Mouse (Mus musculus) bone marrow, adult 2 months (tissue): ENCODE data around the gene Pilra. TPM values are rescaled to one million over a fixed set of nuclear protein-coding genes. Genes with fewer than 3 reads are reported as not detected.

Experiments
- H3K27ac ChIP-seq: fragments of 200-500 bp; 2 replicates; pipeline ENCODE4 v1.5.1; 2012; ENCODE audit warnings: low read depth, mild to moderate bottlenecking, control low read depth, inconsistent platforms, low read length; ENCODE audit not compliant: control insufficient read depth, poor library complexity, insufficient read depth
- H3K4me1 ChIP-seq: fragments of 200-500 bp; 2 replicates; pipeline ENCODE4 v1.6.1; 2011; ENCODE audit warnings: low read length; ENCODE audit not compliant: control insufficient read depth, insufficient read depth
- H3K4me3 ChIP-seq: fragments of 200-500 bp; replicated peaks from 2 replicates; pipeline ENCODE3; 2011; ENCODE audit warnings: mild to moderate bottlenecking, low read depth, low read length, control low read depth; ENCODE audit not compliant: control insufficient read depth
- CTCF ChIP-seq: fragments of 200-500 bp; IDR thresholded peaks from 2 replicates; pipeline ENCODE4 v1.5.1; 2011; ENCODE audit warnings: low read length, control low read depth; ENCODE audit not compliant: control insufficient read depth, insufficient read depth
- POLR2A ChIP-seq: fragments of 200-500 bp; IDR thresholded peaks from 2 replicates; pipeline ENCODE4 v1.6.1; 2011; ENCODE audit warnings: low read depth, mild to moderate bottlenecking, control low read depth, low read length, borderline replicate concordance; ENCODE audit not compliant: control insufficient read depth
- WGBS: fragments of 180-500 bp; shearing (Covaris S2); methylation state at CpG from one replicate; pipeline ENCODE4 v1.1.7; 2018; 5-methylcytosine and 5-hydroxymethylcytosine counted together
- polyA plus RNA-seq: library from polyadenylated mRNA; stranded (reverse); fragments of >200 nt; gene quantifications from 2 replicates; pipeline ENCODE4 v1.2.4, GENCODE M21; 2011; ENCODE audit warnings: low replicate concordance; ENCODE audit not compliant: missing spikeins, insufficient read depth, insufficient read length

Pilra gene
- polyA plus RNA-seq, 1 experiment = 45.8 TPM

DNA sequence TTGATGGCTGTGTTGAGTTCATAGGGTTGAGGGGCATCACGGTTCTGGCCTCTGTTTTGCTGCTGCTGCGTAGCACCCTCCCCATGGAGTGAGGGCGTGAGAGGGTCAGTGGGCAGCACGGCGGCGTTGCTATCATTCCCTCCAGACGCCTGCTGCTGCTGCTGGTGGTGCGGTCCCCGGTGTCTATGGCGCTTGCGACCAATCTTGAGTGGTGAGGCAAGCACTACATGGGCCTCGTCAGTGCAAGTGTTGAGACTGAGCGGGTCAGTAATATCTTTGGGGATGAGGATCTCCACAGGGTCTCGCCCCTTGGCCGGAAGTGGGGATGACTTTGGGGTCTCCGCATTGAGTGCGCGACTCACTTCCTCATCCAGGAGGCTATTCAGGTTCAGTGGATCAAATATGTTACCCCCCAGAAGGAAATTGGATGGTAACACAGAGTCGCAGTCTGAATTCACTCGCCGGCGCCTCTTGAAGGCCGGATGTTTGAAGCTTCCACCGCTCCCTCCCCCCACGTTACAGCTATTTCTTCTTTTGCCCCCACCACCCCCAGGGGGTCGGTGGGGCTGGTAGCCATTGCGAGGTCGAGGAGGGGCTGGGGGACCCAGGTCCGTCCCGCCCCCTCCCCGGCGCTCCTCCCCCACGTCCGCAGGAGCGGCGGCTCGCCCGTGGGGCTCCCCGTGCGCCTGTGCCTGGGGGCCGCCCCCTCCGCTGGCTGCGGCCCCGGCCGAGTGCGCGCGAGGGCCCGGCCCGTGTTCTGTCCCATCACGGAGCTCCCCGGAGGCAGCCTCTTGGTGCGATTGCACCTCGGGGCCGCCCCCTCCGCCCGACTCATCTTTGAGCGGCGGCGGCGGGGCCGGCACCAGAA, 50.7 kb downstream of the Pilra start:
- 1% methylated on average over 62 of the region's 62 CpGs for WGBS
- H3K4me1 ChIP-seq = peaks cover 8% of the 10 kb centered on the region
- H3K27ac ChIP-seq = peak overlapping the region; percentile 94
- peak overlapping the region; percentile 79 for H3K4me3 ChIP-seq
- TF ChIP-seq POLR2A = no peak; the same call in 1 of the 2 replicates
- no peak for TF ChIP-seq CTCF

DNA sequence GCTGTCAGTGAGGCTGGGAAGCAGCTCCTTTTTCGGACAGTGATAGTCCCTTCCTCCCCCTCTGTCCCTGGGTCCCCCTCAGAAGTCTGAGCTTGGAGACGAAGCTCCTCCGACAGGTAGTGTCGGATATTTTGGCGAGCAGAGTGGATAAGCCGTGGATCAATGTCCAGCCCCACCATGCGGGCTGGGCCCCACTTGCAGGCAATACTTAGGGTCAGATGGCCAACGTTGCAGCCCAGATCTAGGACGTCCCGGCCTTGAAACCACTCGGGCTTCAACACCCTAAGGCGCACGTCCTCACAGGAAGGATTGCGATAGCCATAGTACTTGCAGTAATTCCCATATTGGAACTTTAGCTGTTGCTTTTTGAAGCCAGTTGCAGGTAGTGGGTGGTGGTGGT, 51.5 kb downstream of the Pilra start:
- WGBS = 67% methylated on average over 14 of the region's 14 CpGs
- Histone ChIP-seq H3K4me3 (peak overlapping the region; percentile 79), H3K27ac (peak overlapping the region; percentile 94; the same call in 1 of the 2 replicates), H3K4me1 (peaks cover 10% of the 10 kb centered on the region)
- no peak for TF ChIP-seq CTCF

DNA sequence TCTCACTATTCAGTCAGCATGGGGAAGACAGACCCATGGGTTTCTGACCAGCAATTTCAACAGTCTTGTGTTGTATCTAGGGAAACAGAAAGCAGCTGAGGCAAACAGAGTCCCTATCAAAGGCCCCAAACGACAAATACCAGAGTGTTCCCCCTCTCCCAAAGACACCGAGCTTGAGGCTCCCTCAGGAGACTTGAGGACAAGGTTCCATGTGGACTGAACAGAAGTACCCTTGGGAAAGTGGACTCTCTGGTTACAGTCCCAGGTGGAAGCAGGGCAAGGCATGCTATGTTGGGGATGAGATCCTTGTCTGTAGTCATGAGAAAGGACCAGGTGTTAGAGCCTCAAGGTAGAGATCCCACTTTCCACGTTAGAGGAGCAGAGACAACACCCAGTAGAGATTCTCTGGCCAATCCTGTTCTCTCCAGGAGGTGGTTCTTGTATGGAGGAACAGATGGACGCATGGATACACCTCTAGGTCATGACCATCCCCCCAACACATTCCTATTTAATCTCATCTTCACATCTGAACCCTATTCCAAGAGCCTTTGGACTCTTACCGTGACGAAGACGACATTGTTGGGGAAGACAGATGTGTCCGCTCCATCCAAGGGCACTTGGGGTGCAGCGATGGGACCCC, 52.1 kb downstream of the Pilra start:
- Histone ChIP-seq H3K27ac (no peak overlapping the region), H3K4me1 (peaks cover 10% of the 10 kb centered on the region), H3K4me3 (no peak overlapping the region)
- 67% methylated on average over 9 of the region's 9 CpGs for WGBS
- no peak for TF ChIP-seq POLR2A
- TF ChIP-seq CTCF = no peak

DNA sequence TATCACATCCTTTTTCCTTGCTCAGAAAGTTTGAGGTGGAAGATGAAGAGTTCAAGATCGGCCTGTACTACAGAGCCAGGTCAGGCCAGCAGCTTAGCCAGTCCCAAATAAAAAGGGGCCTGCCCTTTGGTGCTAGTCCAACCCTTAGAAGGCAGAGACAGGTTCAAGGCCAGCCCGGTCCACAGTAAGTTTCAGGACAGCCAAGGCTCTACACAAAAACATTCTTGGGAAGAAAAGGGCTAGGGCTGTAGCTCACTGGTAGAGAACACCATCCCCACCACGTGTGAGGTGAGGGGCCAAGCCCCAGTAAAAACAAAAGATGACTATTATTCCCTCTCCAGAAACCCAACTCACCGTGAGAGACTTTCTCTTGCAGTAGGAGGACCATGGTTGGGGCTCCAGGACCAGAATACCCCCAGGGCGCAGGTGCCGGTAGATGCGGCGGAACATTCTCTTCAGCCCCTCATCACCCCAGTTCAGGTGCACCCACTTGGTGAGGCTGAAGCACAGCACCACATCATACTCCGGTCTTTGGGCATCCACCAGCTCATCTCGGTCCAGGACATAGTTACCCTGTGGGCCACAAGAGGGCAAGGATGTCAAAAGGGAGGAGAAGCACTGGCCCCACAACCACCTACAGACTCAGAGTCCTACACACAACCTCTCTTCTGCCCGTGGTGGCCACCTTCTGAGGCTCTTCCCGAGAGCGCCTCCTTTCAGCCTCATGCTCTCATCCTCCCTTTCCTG, 53.1 kb downstream of the Pilra start:
- H3K4me3 ChIP-seq = no peak overlapping the region
- WGBS = 78% methylated on average over 13 of the region's 13 CpGs
- H3K27ac ChIP-seq = no peak overlapping the region
- no peak for TF ChIP-seq CTCF
- H3K4me1 ChIP-seq = peaks cover 11% of the 10 kb centered on the region

DNA sequence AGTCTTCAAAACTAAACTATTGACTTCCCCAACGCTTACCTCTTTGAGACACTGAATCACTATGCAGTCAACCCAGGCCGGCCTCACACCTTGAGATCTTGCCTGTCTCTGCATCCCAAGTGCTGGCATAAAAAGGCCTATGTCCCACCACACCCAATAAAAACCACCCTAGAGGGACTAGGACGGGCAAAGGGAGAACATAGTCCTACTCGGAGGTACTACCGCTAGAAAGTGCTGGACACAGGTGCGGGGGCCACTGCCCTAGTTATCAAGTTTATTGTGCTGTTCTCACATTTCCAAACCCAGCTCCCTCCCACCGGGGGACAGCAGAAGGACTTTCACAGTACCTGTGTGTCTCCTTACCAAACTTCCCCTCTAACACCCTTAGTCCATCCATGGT, 54.4 kb downstream of the Pilra start:
- H3K27ac ChIP-seq = no peak overlapping the region
- 87% methylated on average over 7 of the region's 7 CpGs for WGBS
- no peak overlapping the region for H3K4me3 ChIP-seq
- H3K4me1 ChIP-seq = peaks cover 11% of the 10 kb centered on the region
- TF ChIP-seq CTCF (no peak), POLR2A (no peak)

DNA sequence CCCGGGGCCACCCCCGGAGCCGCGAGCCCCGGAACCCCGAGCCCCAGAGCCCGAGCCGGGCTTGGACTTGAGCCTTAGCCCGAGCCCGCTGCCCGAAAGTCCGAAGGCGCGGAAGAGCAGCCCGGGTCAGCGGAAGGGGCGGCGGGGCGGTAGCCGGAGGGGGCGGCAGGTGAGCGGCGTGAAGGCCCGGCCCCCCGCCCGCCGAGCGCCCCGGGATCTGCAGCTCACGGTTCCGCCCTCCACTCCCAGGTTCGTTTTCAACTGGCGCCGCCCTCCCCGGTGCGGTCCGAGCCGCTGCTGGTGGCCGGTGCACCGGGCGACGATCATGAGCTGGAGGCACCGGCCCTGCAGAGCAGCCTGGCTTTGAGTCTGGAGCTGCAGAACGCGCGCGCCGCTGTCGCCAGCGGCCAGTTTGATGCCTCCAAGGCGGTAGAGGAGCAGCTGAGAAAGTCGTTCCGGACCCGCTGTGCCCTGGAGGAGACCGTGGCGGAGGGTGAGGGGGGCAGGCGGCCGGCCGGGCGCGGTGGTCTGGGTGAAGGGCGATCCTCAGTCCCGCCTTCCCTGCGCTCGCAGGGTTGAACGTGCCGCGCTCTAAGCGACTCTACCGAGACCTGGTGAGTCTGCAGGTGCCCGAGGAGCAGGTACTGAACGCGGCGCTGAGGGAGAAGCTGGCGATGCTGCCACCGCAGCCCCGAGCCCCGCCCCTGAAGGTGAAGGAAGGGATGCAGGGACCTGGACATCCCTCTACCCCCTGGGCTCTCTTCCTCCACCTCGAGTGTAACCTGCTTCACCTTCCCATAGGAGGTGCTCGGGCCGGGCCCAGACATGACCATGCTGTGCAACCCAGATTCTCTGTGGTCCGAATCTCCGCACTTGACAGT, 56.8 kb downstream of the Pilra start:
- peak; percentile 26; the same call in 1 of the 2 replicates for TF ChIP-seq POLR2A
- TF ChIP-seq CTCF = no peak
- H3K4me3 ChIP-seq = peak overlapping the region; percentile 79
- peaks cover 6% of the 10 kb centered on the region for H3K4me1 ChIP-seq
- H3K27ac ChIP-seq = peak overlapping the region; percentile 91
- under 1% methylated on average over 83 of the region's 83 CpGs for WGBS

DNA sequence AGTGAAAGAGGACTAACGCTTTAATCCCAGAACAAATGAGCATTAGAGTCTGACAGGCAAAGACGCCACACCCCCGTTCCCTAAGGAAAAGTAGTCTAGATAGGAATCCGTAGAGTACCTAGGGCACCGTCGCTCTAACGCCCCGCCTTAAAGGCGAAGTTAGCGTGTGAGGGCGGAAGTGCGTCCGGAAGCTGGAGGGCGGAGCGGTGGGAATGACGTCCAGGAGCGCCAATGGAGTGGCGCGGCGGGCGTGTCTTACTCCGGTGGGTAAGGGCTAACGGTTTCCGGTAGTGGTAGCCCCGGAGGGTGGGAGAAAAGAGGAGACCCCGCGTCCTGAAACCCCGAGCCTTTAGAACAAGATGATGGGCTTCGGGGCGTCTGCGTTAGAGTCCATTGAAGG, 57.4 kb downstream of the Pilra start, which contains the start of gene Ppp1r35:
TSS of gene Ppp1r35 (plus strand) at position 215 of the 400 bp plus-strand sequence.
- TF ChIP-seq CTCF (no peak), POLR2A (peak; percentile 56; the same call in 1 of the 2 replicates)
- under 1% methylated on average over 31 of the region's 31 CpGs for WGBS
- Histone ChIP-seq H3K27ac (peak within 1 kb of the TSS; percentile 91), H3K4me1 (peaks cover 3% of the 10 kb centered on the region; the same call in 1 of the 2 replicates), H3K4me3 (peak within 1 kb of the TSS; percentile 79)
